Mouse (Mus musculus): ENCODE measurements at regions not wholly inside any gene's neighbourhood (a gene's known extent, or its start where the extent isn't known, plus 50 kb on each side); places are given as distances from the start of the nearest gene placed in this dataset.

GRCm38 (mm10) chr3:35102715-35103591 is 452.7 kb downstream of the Sox2 start:
- peak; percentile 90 for ATAC-seq (ENCODE audit: low TSS enrichment)

- no peak for ATAC-seq (ENCODE audit: low TSS enrichment)
Measured at GRCm38 (mm10) chr3:35104884-35105283, 454.7 kb downstream of the Sox2 start.

- ATAC-seq (ENCODE audit: low TSS enrichment), result no peak
Measured at GRCm38 (mm10) chr3:35106097-35106496, 455.9 kb downstream of the Sox2 start.

GRCm38 (mm10) chr3:35133477-35133876 is 483.3 kb downstream of the Sox2 start:
- no peak for ATAC-seq (ENCODE audit: low TSS enrichment)

- ATAC-seq (ENCODE audit: low TSS enrichment), result no peak
Measured at GRCm38 (mm10) chr3:35141500-35142220, 491.5 kb downstream of the Sox2 start.

- no peak for ATAC-seq (ENCODE audit: low TSS enrichment)
Measured at GRCm38 (mm10) chr3:35142683-35143082, 492.5 kb downstream of the Sox2 start.

GRCm38 (mm10) chr3:35145569-35145968 is 495.4 kb downstream of the Sox2 start:
- ATAC-seq (ENCODE audit: low TSS enrichment), result no peak

- 0 out of 2 replicates have a peak, but pooled peaks have one; percentile 41 for ATAC-seq (ENCODE audit: low TSS enrichment)
Measured at GRCm38 (mm10) chr3:35146681-35147080, 496.5 kb downstream of the Sox2 start.

- peak; percentile 70 for ATAC-seq (ENCODE audit: low TSS enrichment)
Measured at GRCm38 (mm10) chr3:35149251-35149691, 499.1 kb downstream of the Sox2 start.

GRCm38 (mm10) chr3:35152191-35152590 is 502.0 kb downstream of the Sox2 start:
- ATAC-seq (ENCODE audit: low TSS enrichment), result no peak

GRCm38 (mm10) chr3:35154266-35154665 is 504.1 kb downstream of the Sox2 start:
- ATAC-seq (ENCODE audit: low TSS enrichment), result no peak

- no peak for ATAC-seq (ENCODE audit: low TSS enrichment)
Measured at GRCm38 (mm10) chr3:35168676-35169075, 518.5 kb downstream of the Sox2 start.

- no peak for ATAC-seq (ENCODE audit: low TSS enrichment)
Measured at GRCm38 (mm10) chr3:35178759-35179440, 528.7 kb downstream of the Sox2 start.

GRCm38 (mm10) chr3:35208526-35208925 is 545.4 kb upstream of the Atp11b start:
- no peak for ATAC-seq (ENCODE audit: low TSS enrichment)

GRCm38 (mm10) chr3:35219394-35219793 is 534.5 kb upstream of the Atp11b start:
- no peak for ATAC-seq (ENCODE audit: low TSS enrichment)

GRCm38 (mm10) chr3:35221183-35221582 is 532.7 kb upstream of the Atp11b start:
- ATAC-seq (ENCODE audit: low TSS enrichment), result no peak

GRCm38 (mm10) chr3:35222251-35222650 is 531.7 kb upstream of the Atp11b start:
- no peak for ATAC-seq (ENCODE audit: low TSS enrichment)

GRCm38 (mm10) chr3:35225051-35225701 is 528.7 kb upstream of the Atp11b start:
- 0 out of 2 replicates have a peak, but pooled peaks have one; percentile 20 for ATAC-seq (ENCODE audit: low TSS enrichment)

- no peak for ATAC-seq (ENCODE audit: low TSS enrichment)
Measured at GRCm38 (mm10) chr3:35225774-35226365, 528.0 kb upstream of the Atp11b start.

GRCm38 (mm10) chr3:35231158-35231928 is 522.6 kb upstream of the Atp11b start:
- ATAC-seq (ENCODE audit: low TSS enrichment), result no peak
